Mouse (Mus musculus): Measurements from ENCODE around the gene Bahcc1. TPM values are rescaled to one million over a fixed set of nuclear protein-coding genes. Genes with fewer than 3 reads are reported as not detected.

The Bahcc1 gene
- total RNA-seq (2012; rRNA removed) (0.04 TPM in 2 replicates), total RNA-seq (2014; rRNA removed) (not detected in 2 replicates), polyA plus RNA-seq (2012; ENCODE audit: insufficient read length, low read depth) (not detected in 2 replicates)

- dilution Hi-C loops (cut with MboI; ENCODE audit: extremely low pct_ligation_motif_present, extremely low pct_unique_long_range_greater_than_20kb, low sequenced_read_pairs), result no loop called here
- DNase-seq (ENCODE audit: extremely low read depth), result no peak
- no peak within 1 kb of the TSS for H3K9ac ChIP-seq (ENCODE audit: insufficient read depth, low read depth)
- H3K36me3 ChIP-seq (replicated peaks in 1 of 2; ENCODE audit: control insufficient read depth in 1 of 2, insufficient read depth in 1 of 2, low read length in 1 of 2), result no peaks in the 10 kb centered on the region
- no peaks in the 10 kb centered on the region for H3K79me2 ChIP-seq (replicated peaks; ENCODE audit: control insufficient read depth, extremely low read depth, insufficient read depth, poor library complexity, severe bottlenecking)
- peaks cover 0 to 3% of the 10 kb centered on the region in 2 experiments; a peak in 2 of 4 replicates for H3K4me1 ChIP-seq (ENCODE audit: control insufficient read depth in 1 of 2, insufficient read depth in 2 of 2)
- TF ChIP-seq TCF12 (IDR thresholded peaks at IDR 0.05; ENCODE audit: low read depth, low read length), result no peak
- TF ChIP-seq JUND (conservative IDR thresholded peaks at IDR 0.05; ENCODE audit: low read depth, low read length), result no peak
- TF ChIP-seq MXI1 (IDR thresholded peaks at IDR 0.05; ENCODE audit: low read depth, low read length), result no peak
- TF ChIP-seq NRF1 (IDR thresholded peaks at IDR 0.05; ENCODE audit: low read depth, low read length), result no peak
- no peak for TF ChIP-seq POLR2A (IDR thresholded peaks at IDR 0.05; ENCODE audit: low read depth, low read length)
- TF ChIP-seq MAZ (IDR thresholded peaks at IDR 0.05; ENCODE audit: low read depth, low read length), result no peak
- no peak for TF ChIP-seq SIN3A (IDR thresholded peaks at IDR 0.05; ENCODE audit: low read length)
- no peak for TF ChIP-seq ELF1 (IDR thresholded peaks at IDR 0.05; ENCODE audit: low read depth, low read length)
- no peak for TF ChIP-seq IRF4 (IDR thresholded peaks at IDR 0.05; ENCODE audit: low read depth, low read length)
- no peak for TF ChIP-seq MAFK (IDR thresholded peaks at IDR 0.05; ENCODE audit: insufficient replicate concordance, low read length)
- no peak for TF ChIP-seq UBTF (IDR thresholded peaks at IDR 0.05; ENCODE audit: low read depth, low read length)
- TF ChIP-seq PAX5 (IDR thresholded peaks at IDR 0.05; ENCODE audit: low read length), result no peak
- no peak for TF ChIP-seq BHLHE40 (IDR thresholded peaks at IDR 0.05; ENCODE audit: low read depth, low read length)
- no peak for TF ChIP-seq CHD1 (IDR thresholded peaks at IDR 0.05; ENCODE audit: low read depth, low read length)
- TF ChIP-seq HCFC1 (IDR thresholded peaks at IDR 0.05; ENCODE audit: low read depth, low read length), result no peak
- H3K9me3 ChIP-seq (replicated peaks; ENCODE audit: low read length), result peaks cover 65% of the 10 kb centered on the region
- H3K4me3 ChIP-seq (replicated peaks in 1 of 3; ENCODE audit: low read depth in 2 of 3, low read length in 2 of 3, poor library complexity in 1 of 3), result no peak within 1 kb of the TSS
- no peak within 1 kb of the TSS for H3K27ac ChIP-seq (ENCODE audit: insufficient read depth, low read depth)
- H3K4me2 ChIP-seq (ENCODE audit: insufficient read depth, low read depth, poor library complexity, severe bottlenecking), result no peak within 1 kb of the TSS
- peaks cover 12% of the 10 kb centered on the region for H3K27me3 ChIP-seq (replicated peaks)
- in situ Hi-C loops (cut with MboI; ENCODE audit: low pct_ligation_motif_present, low pct_unique_long_range_greater_than_20kb, low sequenced_read_pairs), result no loop called here
Observed at GRCm38 (mm10) chr11:120232230-120233097, at the start of gene Bahcc1. Gene Bahcc1, plus strand, starts transcription at chr11:120232947.

GRCm38 (mm10) chr11:120183180-120183579 lies 49.6 kb upstream of the Bahcc1 start:
- peaks cover 67% of the 10 kb centered on the region for H3K27me3 ChIP-seq (replicated peaks)
- dilution Hi-C loops (cut with MboI; ENCODE audit: extremely low pct_ligation_motif_present, extremely low pct_unique_long_range_greater_than_20kb, low sequenced_read_pairs), result no loop called here
- no peak overlapping the region for H3K27ac ChIP-seq (ENCODE audit: insufficient read depth, low read depth)

More at GRCm38 (mm10) chr11:120183180-120183579, 49.6 kb upstream of the Bahcc1 start:
- H3K79me2 ChIP-seq (replicated peaks; ENCODE audit: control insufficient read depth, extremely low read depth, insufficient read depth, poor library complexity, severe bottlenecking), result no peaks in the 10 kb centered on the region
- H3K4me2 ChIP-seq (ENCODE audit: insufficient read depth, low read depth, poor library complexity, severe bottlenecking), result no peak overlapping the region
- no peak overlapping the region for H3K9ac ChIP-seq (ENCODE audit: insufficient read depth, low read depth)
- no peak for DNase-seq (ENCODE audit: extremely low read depth)
- TF ChIP-seq CHD2 (IDR thresholded peaks at IDR 0.05; ENCODE audit: low read length) (no peak), JUN (IDR thresholded peaks at IDR 0.05; ENCODE audit: insufficient read depth, low read depth, low read length) (no peak), MXI1 (IDR thresholded peaks at IDR 0.05; ENCODE audit: low read depth, low read length) (no peak), KAT2A (IDR thresholded peaks at IDR 0.05; ENCODE audit: insufficient replicate concordance, low read length) (no peak), UBTF (IDR thresholded peaks at IDR 0.05; ENCODE audit: low read depth, low read length) (no peak), POLR2AphosphoS2 (IDR thresholded peaks at IDR 0.05; ENCODE audit: low read depth, low read length) (no peak), HCFC1 (IDR thresholded peaks at IDR 0.05; ENCODE audit: low read depth, low read length) (no peak), ZMIZ1 (IDR thresholded peaks at IDR 0.05; ENCODE audit: low read depth, low read length) (no peak), MAX (IDR thresholded peaks at IDR 0.05; ENCODE audit: low read length) (no peak), SIN3A (IDR thresholded peaks at IDR 0.05; ENCODE audit: low read length) (no peak), RCOR1 (conservative IDR thresholded peaks at IDR 0.05; ENCODE audit: low read depth, low read length) (no peak), MEF2A (IDR thresholded peaks at IDR 0.05; ENCODE audit: borderline replicate concordance, low read depth, low read length) (no peak), E2F4 (IDR thresholded peaks at IDR 0.05; ENCODE audit: insufficient replicate concordance, low read depth, low read length) (no peak), ZKSCAN1 (IDR thresholded peaks at IDR 0.05; ENCODE audit: borderline replicate concordance, low read depth, low read length) (no peak), ETS1 (conservative IDR thresholded peaks at IDR 0.05; ENCODE audit: low read depth, low read length) (no peak)
- H3K4me1 ChIP-seq (ENCODE audit: control insufficient read depth in 1 of 2, insufficient read depth in 2 of 2), result no peaks in the 10 kb centered on the region
- in situ Hi-C loops (cut with MboI; ENCODE audit: low pct_ligation_motif_present, low pct_unique_long_range_greater_than_20kb, low sequenced_read_pairs), result no loop called here
- H3K4me3 ChIP-seq (replicated peaks in 1 of 3; ENCODE audit: low read depth in 2 of 3, low read length in 2 of 3, poor library complexity in 1 of 3), result no peak overlapping the region
- peaks cover 12% of the 10 kb centered on the region for H3K9me3 ChIP-seq (replicated peaks; ENCODE audit: low read length)
- no peaks in the 10 kb centered on the region for H3K36me3 ChIP-seq (replicated peaks in 1 of 2; ENCODE audit: control insufficient read depth in 1 of 2, insufficient read depth in 1 of 2, low read length in 1 of 2)
